Mouse (Mus musculus) colon, adult 2 months (tissue): ENCODE results near the gene Gm9767. TPM values are rescaled to one million over a fixed set of nuclear protein-coding genes. Genes with fewer than 3 reads are reported as not detected.

Experiments used
- polyA plus RNA-seq: library from polyadenylated mRNA; depleted of rRNA; stranded (reverse); fragments of >200 nt; gene quantifications from 2 replicates; pipeline ENCODE4 v1.2.3, GENCODE M21; 2012; rRNA removed

Gm9767 gene
- not detected in 2 replicates for polyA plus RNA-seq

GRCm38 (mm10) chr10:26077671-26078481, at the start of gene Gm9767:
Gm9767 (plus strand) TSS chr10:26078255.

GRCm38 (mm10) chr10:26078521-26079142, 577 bp downstream of the Gm9767 start, which contains the start of gene Tmem200a:
Tmem200a (minus strand) TSS chr10:26079052.

Other genes with a start within 250 kb of the Gm9767 start
- gene Tmem200a, start 797 bp downstream of the Gm9767 start, polyA plus RNA-seq: 2.4 and 3.7 TPM in 2 replicates
- gene Samd3, start 151.5 kb downstream of the Gm9767 start, polyA plus RNA-seq: 0.10 TPM in 1 of 2 replicates, not detected in the other